Mouse (Mus musculus) hindbrain, embryonic 15.5 days (tissue): ENCODE data around the gene Pdcd1lg2. TPM values are rescaled to one million over a fixed set of nuclear protein-coding genes. Genes with fewer than 3 reads are reported as not detected.

Experiments used
- ATAC-seq: fragments of 200-750 bp; cut with Nextera tagmentation; 2 replicates; pipeline ENCODE4 v1.8.0; 2017; ENCODE audit warnings: low read depth, moderate number of reproducible peaks, moderate TSS enrichment; ENCODE audit not compliant: low FRiP score
- H3K27ac ChIP-seq: fragments of 300-500 bp; sonication (generic); replicated peaks from 2 replicates; pipeline ENCODE4 v1.5.1; 2015; ENCODE audit warnings: mild to moderate bottlenecking, inconsistent platforms
- H3K27me3 ChIP-seq: fragments of 300-500 bp; sonication (generic); 2 replicates; pipeline ENCODE4 v1.6.1; 2015; ENCODE audit warnings: control low read depth, inconsistent platforms
- H3K36me3 ChIP-seq: fragments of 300-500 bp; sonication (generic); 2 replicates; pipeline ENCODE4 v1.6.1; 2015; ENCODE audit warnings: control low read depth, inconsistent platforms
- H3K4me1 ChIP-seq: fragments of 300-500 bp; sonication (generic); replicated peaks from 2 replicates; pipeline ENCODE4 v1.6.1; 2015; ENCODE audit warnings: control low read depth, inconsistent platforms
- H3K4me2 ChIP-seq: fragments of 300-500 bp; sonication (generic); 2 replicates; pipeline ENCODE4 v1.6.1; 2015; ENCODE audit warnings: moderate library complexity, mild to moderate bottlenecking, inconsistent platforms
- H3K4me3 ChIP-seq: fragments of 300-500 bp; sonication (generic); 2 replicates; pipeline ENCODE4 v1.5.1; 2015; ENCODE audit warnings: mild to moderate bottlenecking, inconsistent platforms
- H3K9ac ChIP-seq: fragments of 300-500 bp; sonication (generic); 2 replicates; pipeline ENCODE4 v1.6.1; 2015; ENCODE audit warnings: inconsistent platforms
- H3K9me3 ChIP-seq: fragments of 300-500 bp; sonication (generic); 2 replicates; pipeline ENCODE4 v1.6.1; 2016; ENCODE audit warnings: control low read depth, inconsistent platforms
- WGBS: fragments of 180-500 bp; shearing (Covaris S2); methylation state at CpG from one replicate; pipeline ENCODE4 v1.1.7; 2015; 5-methylcytosine and 5-hydroxymethylcytosine counted together
- polyA plus RNA-seq: library from polyadenylated mRNA; unstranded; fragments of >200 nt; fragmentation: Nextera tagmentation; extraction: Ambion mirVana; gene quantifications from 2 replicates; pipeline ENCODE4 v1.2.1, GENCODE M21; 2015

Gene Pdcd1lg2
- polyA plus RNA-seq, 1 experiment from 2014 or later: not detected

- Histone ChIP-seq H3K27ac (no peak overlapping the region), H3K9me3 (no peaks in the 10 kb centered on the region), H3K4me1 (no peaks in the 10 kb centered on the region), H3K4me2 (no peak overlapping the region), H3K27me3 (no peaks in the 10 kb centered on the region), H3K4me3 (no peak overlapping the region), H3K9ac (no peak overlapping the region), H3K36me3 (no peaks in the 10 kb centered on the region)
- no peak for ATAC-seq
- WGBS: 89% methylated on average over 3 of the region's 3 CpGs
Observed at GRCm38 (mm10) chr19:29430516-29430915, 19.8 kb downstream of the Pdcd1lg2 start.

GRCm38 (mm10) chr19:29430953-29431352 is 20.2 kb downstream of the Pdcd1lg2 start:
- Histone ChIP-seq H3K9me3 (no peaks in the 10 kb centered on the region), H3K27me3 (no peaks in the 10 kb centered on the region), H3K4me1 (no peaks in the 10 kb centered on the region), H3K4me3 (no peak overlapping the region), H3K9ac (no peak overlapping the region), H3K27ac (no peak overlapping the region), H3K36me3 (no peaks in the 10 kb centered on the region), H3K4me2 (no peak overlapping the region)
- 89% methylated on average over 3 of the region's 3 CpGs for WGBS
- no peak for ATAC-seq

- H3K27ac ChIP-seq: no peak overlapping the region
- H3K4me3 ChIP-seq: no peak overlapping the region
- no peak overlapping the region for H3K9ac ChIP-seq
- no peak for ATAC-seq
- no peaks in the 10 kb centered on the region for H3K27me3 ChIP-seq
- H3K4me2 ChIP-seq: no peak overlapping the region
- no peaks in the 10 kb centered on the region for H3K4me1 ChIP-seq
- H3K9me3 ChIP-seq: no peaks in the 10 kb centered on the region
- WGBS: 74% methylated on average over 18 of the region's 18 CpGs
- H3K36me3 ChIP-seq: no peaks in the 10 kb centered on the region
Observed at GRCm38 (mm10) chr19:29436793-29437479, 26.2 kb downstream of the Pdcd1lg2 start.

GRCm38 (mm10) chr19:29437849-29438248 is 27.1 kb downstream of the Pdcd1lg2 start:
- no peaks in the 10 kb centered on the region for H3K4me1 ChIP-seq
- no peak overlapping the region for H3K27ac ChIP-seq
- H3K27me3 ChIP-seq: no peaks in the 10 kb centered on the region
- H3K9ac ChIP-seq: no peak overlapping the region
- 94% methylated on average over 1 of the region's 1 CpGs for WGBS
- no peaks in the 10 kb centered on the region for H3K36me3 ChIP-seq
- ATAC-seq: no peak
- no peak overlapping the region for H3K4me2 ChIP-seq
- H3K4me3 ChIP-seq: no peak overlapping the region
- no peaks in the 10 kb centered on the region for H3K9me3 ChIP-seq

GRCm38 (mm10) chr19:29439242-29439641 is 28.5 kb downstream of the Pdcd1lg2 start:
- H3K27me3 ChIP-seq: no peaks in the 10 kb centered on the region
- no peak overlapping the region for H3K27ac ChIP-seq
- H3K4me1 ChIP-seq: no peaks in the 10 kb centered on the region
- WGBS: 82% methylated on average over 3 of the region's 3 CpGs
- H3K4me3 ChIP-seq: no peak overlapping the region
- H3K9me3 ChIP-seq: no peaks in the 10 kb centered on the region
- no peak overlapping the region for H3K4me2 ChIP-seq
- H3K36me3 ChIP-seq: no peaks in the 10 kb centered on the region
- H3K9ac ChIP-seq: no peak overlapping the region
- no peak for ATAC-seq

- no peak for ATAC-seq
- WGBS: 83% methylated on average over 2 of the region's 2 CpGs
- H3K36me3 ChIP-seq: no peaks in the 10 kb centered on the region
Observed at GRCm38 (mm10) chr19:29442492-29442891, 31.8 kb downstream of the Pdcd1lg2 start.

GRCm38 (mm10) chr19:29444364-29444763 is 33.6 kb downstream of the Pdcd1lg2 start:
- 83% methylated on average over 3 of the region's 3 CpGs for WGBS
- no peak overlapping the region for H3K27ac ChIP-seq

More at GRCm38 (mm10) chr19:29442492-29442891, 31.8 kb downstream of the Pdcd1lg2 start:
- H3K4me2 ChIP-seq: no peak overlapping the region
- no peaks in the 10 kb centered on the region for H3K27me3 ChIP-seq
- H3K27ac ChIP-seq: no peak overlapping the region
- no peak overlapping the region for H3K9ac ChIP-seq
- no peak overlapping the region for H3K4me3 ChIP-seq
- no peaks in the 10 kb centered on the region for H3K4me1 ChIP-seq
- H3K9me3 ChIP-seq: no peaks in the 10 kb centered on the region

GRCm38 (mm10) chr19:29448373-29448772 is 37.7 kb downstream of the Pdcd1lg2 start:
- H3K9ac ChIP-seq: no peak overlapping the region
- no peak overlapping the region for H3K4me3 ChIP-seq
- H3K4me1 ChIP-seq: no peaks in the 10 kb centered on the region
- no peak overlapping the region for H3K4me2 ChIP-seq
- H3K27me3 ChIP-seq: no peaks in the 10 kb centered on the region
- 73% methylated on average over 1 of the region's 1 CpGs for WGBS
- no peaks in the 10 kb centered on the region for H3K36me3 ChIP-seq
- no peak for ATAC-seq
- H3K27ac ChIP-seq: no peak overlapping the region
- H3K9me3 ChIP-seq: no peaks in the 10 kb centered on the region

More at GRCm38 (mm10) chr19:29444364-29444763, 33.6 kb downstream of the Pdcd1lg2 start:
- ATAC-seq: no peak
- H3K4me2 ChIP-seq: no peak overlapping the region
- no peaks in the 10 kb centered on the region for H3K36me3 ChIP-seq
- no peaks in the 10 kb centered on the region for H3K9me3 ChIP-seq
- no peaks in the 10 kb centered on the region for H3K4me1 ChIP-seq
- no peaks in the 10 kb centered on the region for H3K27me3 ChIP-seq
- H3K9ac ChIP-seq: no peak overlapping the region
- no peak overlapping the region for H3K4me3 ChIP-seq

GRCm38 (mm10) chr19:29450376-29450775 is 39.7 kb downstream of the Pdcd1lg2 start:
- Histone ChIP-seq H3K36me3 (no peaks in the 10 kb centered on the region), H3K27me3 (no peaks in the 10 kb centered on the region), H3K9ac (no peak overlapping the region), H3K4me1 (no peaks in the 10 kb centered on the region), H3K4me2 (no peak overlapping the region), H3K9me3 (no peaks in the 10 kb centered on the region), H3K4me3 (no peak overlapping the region), H3K27ac (no peak overlapping the region)
- ATAC-seq: no peak
- 89% methylated on average over 8 of the region's 8 CpGs for WGBS

GRCm38 (mm10) chr19:29454141-29454601 is 43.5 kb downstream of the Pdcd1lg2 start:
- Histone ChIP-seq H3K4me2 (no peak overlapping the region), H3K9me3 (no peaks in the 10 kb centered on the region), H3K27ac (no peak overlapping the region), H3K36me3 (no peaks in the 10 kb centered on the region), H3K4me3 (no peak overlapping the region), H3K4me1 (no peaks in the 10 kb centered on the region), H3K9ac (no peak overlapping the region), H3K27me3 (no peaks in the 10 kb centered on the region)
- WGBS: 89% methylated on average over 10 of the region's 10 CpGs
- no peak for ATAC-seq

- 88% methylated on average over 1 of the region's 1 CpGs for WGBS
- H3K27me3 ChIP-seq: no peaks in the 10 kb centered on the region
- H3K9me3 ChIP-seq: no peaks in the 10 kb centered on the region
- no peak for ATAC-seq
- H3K4me2 ChIP-seq: no peak overlapping the region
- H3K36me3 ChIP-seq: no peaks in the 10 kb centered on the region
- no peak overlapping the region for H3K4me3 ChIP-seq
- H3K9ac ChIP-seq: no peak overlapping the region
- H3K4me1 ChIP-seq: no peaks in the 10 kb centered on the region
- no peak overlapping the region for H3K27ac ChIP-seq
Observed at GRCm38 (mm10) chr19:29455156-29455555, 44.4 kb downstream of the Pdcd1lg2 start.

- Histone ChIP-seq H3K27ac (no peak overlapping the region), H3K4me2 (no peak overlapping the region), H3K4me1 (no peaks in the 10 kb centered on the region), H3K9me3 (no peaks in the 10 kb centered on the region), H3K4me3 (no peak overlapping the region), H3K36me3 (no peaks in the 10 kb centered on the region), H3K27me3 (no peaks in the 10 kb centered on the region), H3K9ac (no peak overlapping the region)
- ATAC-seq: no peak
- 97% methylated on average over 1 of the region's 1 CpGs for WGBS
Observed at GRCm38 (mm10) chr19:29457982-29458381, 47.3 kb downstream of the Pdcd1lg2 start.

- Histone ChIP-seq H3K4me2 (no peak overlapping the region), H3K36me3 (no peaks in the 10 kb centered on the region), H3K27ac (no peak overlapping the region), H3K9me3 (no peaks in the 10 kb centered on the region), H3K4me1 (no peaks in the 10 kb centered on the region), H3K4me3 (no peak overlapping the region), H3K9ac (no peak overlapping the region), H3K27me3 (no peaks in the 10 kb centered on the region)
- WGBS: 86% methylated on average over 4 of the region's 4 CpGs
- ATAC-seq: no peak
Observed at GRCm38 (mm10) chr19:29462462-29462861, 51.7 kb downstream of the Pdcd1lg2 start.
